Mouse (Mus musculus) CH12.LX (cell line): Measurements from ENCODE around the gene Chpf. TPM values are rescaled to one million over a fixed set of nuclear protein-coding genes. Genes with fewer than 3 reads are reported as not detected.

Experiments
- DNase-seq: peaks from one replicate; pipeline ENCODE4 v3.0.0-alpha.2; 2013; ENCODE audit errors: extremely low read depth
- H3K27ac ChIP-seq: 2 replicates; pipeline ENCODE4 v1.5.1; 2012; ENCODE audit warnings: low read depth, mild to moderate bottlenecking, control low read depth, moderate library complexity; ENCODE audit not compliant: insufficient read depth
- H3K27me3 ChIP-seq: replicated peaks from 2 replicates; pipeline ENCODE3; 2012; ENCODE audit warnings: inconsistent platforms
- H3K36me3 ChIP-seq, 2 experiments: replicated peaks in 1 of 2; 2 replicates each; pipeline versions ENCODE3 to v1.6.1; 2012; ENCODE audit warnings: inconsistent platforms in 1 of 2, low read length in 1 of 2, mild to moderate bottlenecking in 1 of 2, mixed read lengths in 1 of 2, moderate library complexity in 1 of 2; ENCODE audit not compliant: control insufficient read depth in 1 of 2, insufficient read depth in 1 of 2
- H3K4me1 ChIP-seq, 2 experiments: 2 replicates each; pipeline ENCODE4 v1.6.1; 2012; ENCODE audit warnings: inconsistent platforms in 1 of 2, moderate library complexity in 1 of 2; ENCODE audit not compliant: insufficient read depth in 2 of 2, control insufficient read depth in 1 of 2
- H3K4me2 ChIP-seq: 2 replicates; pipeline ENCODE4 v1.6.1; 2012; ENCODE audit warnings: low read depth, mild to moderate bottlenecking, control low read depth; ENCODE audit not compliant: poor library complexity, insufficient read depth, severe bottlenecking
- H3K4me3 ChIP-seq, 3 experiments: fragments of 150-350 bp in 1 of 3; sonication (generic) in 1 of 3; replicated peaks in 1 of 3; 2 replicates each; pipeline versions ENCODE3 to v1.5.1; 2011 to 2012; ENCODE audit warnings: low read depth in 2 of 3, low read length in 2 of 3, mild to moderate bottlenecking in 2 of 3, moderate library complexity in 2 of 3, control low read depth in 1 of 3, improper control_type of control experiment in 1 of 3, inconsistent platforms in 1 of 3, mixed read lengths in 1 of 3; ENCODE audit not compliant: poor library complexity in 1 of 3
- H3K79me2 ChIP-seq: replicated peaks from 2 replicates; pipeline ENCODE4 v1.6.1; 2012; ENCODE audit warnings: mild to moderate bottlenecking, moderate library complexity; ENCODE audit not compliant: control insufficient read depth, poor library complexity, insufficient read depth, severe bottlenecking; ENCODE audit errors: extremely low read depth
- H3K9ac ChIP-seq: 2 replicates; pipeline ENCODE4 v1.6.1; 2012; ENCODE audit warnings: low read depth, mild to moderate bottlenecking, control low read depth, moderate library complexity; ENCODE audit not compliant: insufficient read depth
- H3K9me3 ChIP-seq: replicated peaks from 2 replicates; pipeline ENCODE3; 2012; ENCODE audit warnings: low read length, inconsistent platforms, mixed read lengths
- BHLHE40 ChIP-seq: IDR thresholded peaks from 2 replicates; pipeline ENCODE4 v1.6.1; 2011; ENCODE audit warnings: mild to moderate bottlenecking, low read depth, low read length, improper control_type of control experiment
- CHD2 ChIP-seq: IDR thresholded peaks from 2 replicates; pipeline ENCODE4 v1.6.1; 2011; ENCODE audit warnings: low read length, improper control_type of control experiment
- CTCF ChIP-seq, 2 experiments: IDR thresholded peaks in 1 of 2; conservative IDR thresholded peaks in 1 of 2; 2 replicates each; pipeline ENCODE4 v1.5.1; 2011 to 2012; ENCODE audit warnings: low read depth in 2 of 2, low read length in 2 of 2, improper control_type of control experiment in 1 of 2, inconsistent platforms in 1 of 2, mild to moderate bottlenecking in 1 of 2, moderate library complexity in 1 of 2
- ELF1 ChIP-seq: IDR thresholded peaks from 2 replicates; pipeline ENCODE4 v1.6.1; 2014; ENCODE audit warnings: low read depth, mild to moderate bottlenecking, inconsistent platforms, low read length, improper control_type of control experiment
- EP300 ChIP-seq: IDR thresholded peaks from 2 replicates; pipeline ENCODE4 v1.6.1; 2011; ENCODE audit warnings: low read length, improper control_type of control experiment
- ETS1 ChIP-seq: conservative IDR thresholded peaks from 2 replicates; pipeline ENCODE4 v1.6.1; 2012; ENCODE audit warnings: low read depth, mild to moderate bottlenecking, inconsistent platforms, low read length, improper control_type of control experiment, moderate library complexity
- GABPA ChIP-seq: IDR thresholded peaks from 2 replicates; pipeline ENCODE4 v1.6.1; 2012; ENCODE audit warnings: low read depth, low read length, improper control_type of control experiment, inconsistent platforms; ENCODE audit not compliant: insufficient replicate concordance
- HCFC1 ChIP-seq: IDR thresholded peaks from 2 replicates; pipeline ENCODE4 v1.6.1; 2012; ENCODE audit warnings: low read depth, mild to moderate bottlenecking, inconsistent platforms, low read length, improper control_type of control experiment
- JUN ChIP-seq: IDR thresholded peaks from 2 replicates; pipeline ENCODE4 v1.6.1; 2011; ENCODE audit warnings: low read depth, mild to moderate bottlenecking, low read length, improper control_type of control experiment, moderate library complexity; ENCODE audit not compliant: insufficient read depth
- KAT2A ChIP-seq: IDR thresholded peaks from 2 replicates; pipeline ENCODE4 v1.6.1; 2012; ENCODE audit warnings: low read length, improper control_type of control experiment, inconsistent platforms; ENCODE audit not compliant: insufficient replicate concordance
- MAFK ChIP-seq: IDR thresholded peaks from 2 replicates; pipeline ENCODE4 v1.6.1; 2011; ENCODE audit warnings: low read length, improper control_type of control experiment; ENCODE audit not compliant: insufficient replicate concordance
- MAX ChIP-seq: IDR thresholded peaks from 2 replicates; pipeline ENCODE4 v1.6.1; 2011; ENCODE audit warnings: low read length, improper control_type of control experiment
- MAZ ChIP-seq: IDR thresholded peaks from 2 replicates; pipeline ENCODE4 v1.6.1; 2012; ENCODE audit warnings: low read depth, mild to moderate bottlenecking, inconsistent platforms, low read length, improper control_type of control experiment, moderate library complexity
- MEF2A ChIP-seq: IDR thresholded peaks from 2 replicates; pipeline ENCODE4 v1.6.1; 2014; ENCODE audit warnings: low read depth, mild to moderate bottlenecking, inconsistent platforms, low read length, improper control_type of control experiment, borderline replicate concordance
- MXI1 ChIP-seq: IDR thresholded peaks from 2 replicates; pipeline ENCODE4 v1.6.1; 2011; ENCODE audit warnings: mild to moderate bottlenecking, low read depth, low read length, improper control_type of control experiment
- MYC ChIP-seq: IDR thresholded peaks from 2 replicates; pipeline ENCODE4 v1.6.1; 2011; ENCODE audit warnings: low read depth, mild to moderate bottlenecking, improper control_type of control experiment, low read length
- NELFE ChIP-seq: IDR thresholded peaks from 2 replicates; pipeline ENCODE4 v1.6.1; 2011; ENCODE audit warnings: low read depth, low read length, improper control_type of control experiment
- NRF1 ChIP-seq: IDR thresholded peaks from 2 replicates; pipeline ENCODE4 v1.6.1; 2014; ENCODE audit warnings: low read depth, mild to moderate bottlenecking, inconsistent platforms, low read length, improper control_type of control experiment, moderate library complexity
- POLR2A ChIP-seq: IDR thresholded peaks from 2 replicates; pipeline ENCODE4 v1.6.1; 2011; ENCODE audit warnings: low read depth, mild to moderate bottlenecking, improper control_type of control experiment, low read length
- POLR2AphosphoS2 ChIP-seq: IDR thresholded peaks from 2 replicates; pipeline ENCODE4 v1.6.1; 2011; ENCODE audit warnings: low read depth, low read length, improper control_type of control experiment
- RAD21 ChIP-seq: IDR thresholded peaks from 2 replicates; pipeline ENCODE4 v1.6.1; 2011; ENCODE audit warnings: low read depth, mild to moderate bottlenecking, low read length, improper control_type of control experiment, moderate library complexity
- RCOR1 ChIP-seq: conservative IDR thresholded peaks from 2 replicates; pipeline ENCODE4 v1.6.1; 2012; ENCODE audit warnings: low read depth, mild to moderate bottlenecking, inconsistent platforms, low read length, improper control_type of control experiment
- SIN3A ChIP-seq: IDR thresholded peaks from 2 replicates; pipeline ENCODE4 v1.6.1; 2012; ENCODE audit warnings: low read length, improper control_type of control experiment, inconsistent platforms
- SMC3 ChIP-seq: IDR thresholded peaks from 2 replicates; pipeline ENCODE4 v1.6.1; 2011; ENCODE audit warnings: low read depth, low read length, improper control_type of control experiment
- TBP ChIP-seq: conservative IDR thresholded peaks from 2 replicates; pipeline ENCODE4 v1.6.1; 2011; ENCODE audit warnings: low read depth, low read length, improper control_type of control experiment
- TCF12 ChIP-seq: IDR thresholded peaks from 2 replicates; pipeline ENCODE4 v1.6.1; 2014; ENCODE audit warnings: low read depth, mild to moderate bottlenecking, inconsistent platforms, low read length, improper control_type of control experiment
- UBTF ChIP-seq: IDR thresholded peaks from 2 replicates; pipeline ENCODE4 v1.6.1; 2012; ENCODE audit warnings: low read depth, mild to moderate bottlenecking, inconsistent platforms, low read length, improper control_type of control experiment, moderate library complexity
- USF1 ChIP-seq: IDR thresholded peaks from 2 replicates; pipeline ENCODE4 v1.6.1; 2014; ENCODE audit warnings: low read depth, mild to moderate bottlenecking, inconsistent platforms, low read length, improper control_type of control experiment
- USF2 ChIP-seq: conservative IDR thresholded peaks from 2 replicates; pipeline ENCODE4 v1.6.1; 2011; ENCODE audit warnings: low read depth, low read length, improper control_type of control experiment
- ZC3H11A ChIP-seq: IDR thresholded peaks from 2 replicates; pipeline ENCODE4 v1.6.1; 2012; ENCODE audit warnings: low read depth, mild to moderate bottlenecking, inconsistent platforms, low read length, improper control_type of control experiment
- ZKSCAN1 ChIP-seq: IDR thresholded peaks from 2 replicates; pipeline ENCODE4 v1.6.1; 2012; ENCODE audit warnings: low read depth, inconsistent platforms, low read length, improper control_type of control experiment, borderline replicate concordance
- ZMIZ1 ChIP-seq: IDR thresholded peaks from 2 replicates; pipeline ENCODE4 v1.6.1; 2012; ENCODE audit warnings: low read depth, mild to moderate bottlenecking, inconsistent platforms, low read length, improper control_type of control experiment
- ZNF384 ChIP-seq: IDR thresholded peaks from 2 replicates; pipeline ENCODE4 v1.6.1; 2012; ENCODE audit warnings: low read depth, low read length, improper control_type of control experiment, inconsistent platforms
- dilution Hi-C: fragments of 300-500 bp; cut with MboI; formaldehyde crosslinking; loops from 2 replicates; pipeline ENCODE4 v1.14.3; 2020; ENCODE audit warnings: low sequenced_read_pairs; ENCODE audit not compliant: extremely low pct_unique_long_range_greater_than_20kb, extremely low pct_ligation_motif_present
- in situ Hi-C: fragments of 300-500 bp; cut with MboI; formaldehyde crosslinking; loops from 3 replicates; pipeline ENCODE4 v1.14.3; 2019; ENCODE audit warnings: low sequenced_read_pairs, low pct_ligation_motif_present, low pct_unique_long_range_greater_than_20kb, mixed read lengths
- polyA plus RNA-seq: library from polyadenylated mRNA; unstranded; fragments of >175 nt; gene quantifications from 2 replicates; pipeline ENCODE4 v1.2.1, GENCODE M21; 2012; ENCODE audit warnings: low read depth; ENCODE audit not compliant: insufficient read length
- total RNA-seq, 2 experiments: library from RNA; depleted of rRNA; stranded (reverse); fragments of 300-350 nt in 1 of 2; fragments of >200 nt in 1 of 2; gene quantifications; 2 replicates each; pipeline ENCODE4 v1.2.3; 2012 to 2014

Chpf gene
- total RNA-seq (2012; rRNA removed) (30.4 and 32.6 TPM in 2 replicates), total RNA-seq (2014; rRNA removed) (14.6 and 14.8 TPM in 2 replicates), polyA plus RNA-seq (17.5 and 20.6 TPM in 2 replicates)

DNA sequence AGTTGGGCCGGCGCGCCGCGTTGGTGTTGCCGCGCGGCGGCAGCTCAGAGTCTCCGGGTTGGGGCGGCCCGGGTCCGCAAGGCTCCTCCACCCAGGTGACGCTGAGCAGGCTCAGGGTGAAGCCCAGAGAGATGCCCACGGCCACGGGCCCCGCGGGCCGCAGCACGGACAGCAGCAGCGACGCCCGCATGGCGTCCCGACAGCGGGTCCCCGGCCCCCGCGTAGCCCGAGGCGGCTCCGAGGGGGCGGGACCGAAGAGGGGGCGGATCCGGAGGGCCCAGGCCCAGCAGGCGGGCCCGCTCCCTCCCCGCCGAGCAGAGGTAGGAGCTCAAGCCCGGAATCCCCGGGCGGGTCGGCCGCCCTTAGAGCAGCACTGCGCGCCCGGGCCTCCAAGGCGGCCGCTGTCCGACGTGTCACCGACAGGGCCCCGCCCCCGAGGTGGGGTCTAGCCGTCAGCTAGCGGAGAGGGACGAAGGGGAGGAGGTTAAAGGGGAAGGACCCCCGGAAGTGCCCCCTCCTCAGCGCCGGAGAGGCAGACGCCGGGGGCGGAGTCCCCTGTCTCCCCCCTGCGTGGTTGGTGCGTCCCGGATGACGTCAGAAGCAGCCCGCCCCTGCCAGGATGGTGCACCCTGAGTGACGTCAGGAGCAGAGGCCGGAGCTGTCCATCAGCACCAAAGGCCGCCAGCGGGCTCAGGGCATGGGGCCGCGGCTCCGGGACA, at the start of gene Chpf, which contains the start of gene Tmem198:
Gene Chpf (minus strand): TSS at position 392 of the 719 bp plus-strand sequence.
Gene Tmem198 (plus strand): TSS at position 617 of the 719 bp plus-strand sequence.
- H3K27ac ChIP-seq, result peak within 1 kb of the TSS; percentile 52

DNA sequence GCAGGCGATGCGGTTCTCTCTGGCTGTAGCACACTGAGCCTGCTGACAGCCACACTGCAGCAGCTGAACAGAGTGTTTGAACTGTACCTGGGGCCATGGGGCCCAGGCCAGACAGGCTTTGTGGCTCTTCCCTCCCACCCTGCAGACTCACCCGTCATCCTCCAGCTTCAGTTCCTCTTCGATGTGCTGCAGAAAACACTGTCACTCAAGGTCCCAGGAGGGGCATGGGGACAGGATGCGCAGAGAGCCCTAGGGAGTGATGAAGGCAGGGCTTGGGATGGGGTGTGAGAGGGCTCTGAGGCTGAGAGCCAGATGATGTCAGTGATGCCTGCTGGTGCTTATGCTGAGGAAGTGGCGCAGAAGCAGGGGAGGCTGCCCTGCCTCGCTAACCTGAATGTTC, 45.6 kb upstream of the Chpf start:
- no peaks in the 10 kb centered on the region for H3K27me3 ChIP-seq
- peak overlapping the region; percentile 35 for H3K27ac ChIP-seq
- H3K9me3 ChIP-seq, result no peaks in the 10 kb centered on the region
- H3K4me1 ChIP-seq, result peaks cover 12 to 39% of the 10 kb centered on the region in 2 experiments
- no peak overlapping the region for H3K9ac ChIP-seq
- peak; percentile 97 for DNase-seq
- no peaks in the 10 kb centered on the region for H3K79me2 ChIP-seq
- in situ Hi-C loops (no loop called here), dilution Hi-C loops (no loop called here)
- H3K4me3 ChIP-seq, result no peak overlapping the region
- H3K36me3 ChIP-seq, result peaks cover 28 to 45% of the 10 kb centered on the region in 2 experiments
- 0 out of 2 replicates have a peak overlapping the region, but pooled peaks have one; percentile 2 for H3K4me2 ChIP-seq
- 0 out of 2 replicates have a peak, but pooled peaks have one; percentile 16 for TF ChIP-seq TBP
- TF ChIP-seq POLR2A, result no peak
- no peak for TF ChIP-seq ZKSCAN1
- TF ChIP-seq USF2, result no peak
- no peak; the same call in 1 of the 2 replicates for TF ChIP-seq BHLHE40
- TF ChIP-seq ETS1, result peak; percentile 74
- no peak for TF ChIP-seq USF1
- TF ChIP-seq RCOR1, result no peak
- peak; percentile 47; the same call in 1 of the 2 replicates for TF ChIP-seq EP300
- no peak for TF ChIP-seq POLR2AphosphoS2
- TF ChIP-seq CHD2, result no peak
- TF ChIP-seq MAX, result no peak
- TF ChIP-seq HCFC1, result peak; percentile 33; the same call in 1 of the 2 replicates
- TF ChIP-seq MAZ, result peak; percentile 64; the same call in 1 of the 2 replicates
- TF ChIP-seq KAT2A, result 0 out of 2 replicates have a peak, but pooled peaks have one; percentile 50
- no peak for TF ChIP-seq ZMIZ1
- no peak for TF ChIP-seq MAFK
- TF ChIP-seq RAD21, result no peak; the same call in 1 of the 2 replicates

More for the DNA sequence above, at the start of gene Chpf, which contains the start of gene Tmem198:
- in situ Hi-C loops (no loop called here), dilution Hi-C loops (no loop called here)
- Histone ChIP-seq H3K36me3 (peaks cover 24 to 31% of the 10 kb centered on the region in 2 experiments), H3K4me2 (peak within 1 kb of the TSS; percentile 94), H3K4me3 (peak within 1 kb of the TSS; percentile 67 to 81 (median 78)), H3K27me3 (peaks cover 5% of the 10 kb centered on the region), H3K9me3 (no peaks in the 10 kb centered on the region), H3K4me1 (peaks cover 7 to 24% of the 10 kb centered on the region in 2 experiments), H3K79me2 (peaks cover 5% of the 10 kb centered on the region; the same call in 1 of the 2 replicates), H3K9ac (peak within 1 kb of the TSS; percentile 70)
- TF ChIP-seq ZKSCAN1 (no peak), ETS1 (peak; percentile 46), ZNF384 (no peak), SIN3A (peak; percentile 95), HCFC1 (peak; percentile 67), POLR2AphosphoS2 (peak; percentile 40; the same call in 1 of the 2 replicates), MEF2A (peak; percentile 38; the same call in 1 of the 2 replicates), POLR2A (peak; percentile 83), CTCF (conservative IDR thresholded peaks at IDR 0.05 in 1 of 2, IDR thresholded peaks at IDR 0.05 in 1 of 2; ENCODE audit: low read depth in 2 of 2, low read length in 2 of 2) (peak in 1 of 2 experiments; percentile 1; a peak in 1 of 4 replicates), JUN (0 out of 2 replicates have a peak, but pooled peaks have one; percentile 30), MAZ (peak; percentile 98), MYC (0 out of 2 replicates have a peak, but pooled peaks have one; percentile 31), RAD21 (no peak), MXI1 (no peak; the same call in none of the 2 replicates), NRF1 (peak; percentile 47), MAFK (no peak), TCF12 (peak; percentile 48; the same call in 1 of the 2 replicates), GABPA (peak; percentile 73; the same call in 1 of the 2 replicates), ZC3H11A (no peak), KAT2A (no peak), UBTF (peak; percentile 90), SMC3 (no peak), BHLHE40 (0 out of 2 replicates have a peak, but pooled peaks have one; percentile 9), ZMIZ1 (peak; percentile 60), ELF1 (peak; percentile 92), NELFE (peak; percentile 88), MAX (peak; percentile 59; the same call in 1 of the 2 replicates)
- peak; percentile 95 for DNase-seq
